Mouse (Mus musculus) small intestine, adult 2 months (tissue): ENCODE results near the gene Ophn1.

ENCODE experiments used
- CTCF ChIP-seq: fragments of 200-500 bp; IDR thresholded peaks from 2 replicates; pipeline ENCODE4 v1.5.1; 2012; ENCODE audit warnings: low read depth, mild to moderate bottlenecking, control low read depth, inconsistent platforms, low read length, moderate library complexity, mixed read lengths; ENCODE audit not compliant: insufficient replicate concordance, insufficient read length; ENCODE audit errors: extremely low read depth
- POLR2A ChIP-seq: fragments of 200-500 bp; IDR thresholded peaks from 2 replicates; pipeline ENCODE4 v1.6.1; 2012; ENCODE audit warnings: low read depth, mild to moderate bottlenecking, control low read depth, inconsistent platforms, low read length, moderate library complexity

- TF ChIP-seq POLR2A = peak; percentile 24; the same call in 1 of the 2 replicates
- 0 out of 2 replicates have a peak, but pooled peaks have one; percentile 3 for TF ChIP-seq CTCF
These were observed at the start of gene Ophn1 for GRCm38 (mm10) chrX:98890406-98891116.
